Mouse (Mus musculus) forelimb bud, embryonic 11.5 days (tissue): ENCODE data around the gene Rela.

Source experiments
- DNase-seq: peaks from one replicate; pipeline ENCODE4 v3.0.0-alpha.2; 2012; ENCODE audit warnings: low read depth, low spot score

Rela gene

GRCm38 (mm10) chr19:5637069-5638047, at the start of gene Rela:
TSS of gene Rela (plus strand) at chr19:5637483.
- DNase-seq = peak; percentile 74

DNA sequence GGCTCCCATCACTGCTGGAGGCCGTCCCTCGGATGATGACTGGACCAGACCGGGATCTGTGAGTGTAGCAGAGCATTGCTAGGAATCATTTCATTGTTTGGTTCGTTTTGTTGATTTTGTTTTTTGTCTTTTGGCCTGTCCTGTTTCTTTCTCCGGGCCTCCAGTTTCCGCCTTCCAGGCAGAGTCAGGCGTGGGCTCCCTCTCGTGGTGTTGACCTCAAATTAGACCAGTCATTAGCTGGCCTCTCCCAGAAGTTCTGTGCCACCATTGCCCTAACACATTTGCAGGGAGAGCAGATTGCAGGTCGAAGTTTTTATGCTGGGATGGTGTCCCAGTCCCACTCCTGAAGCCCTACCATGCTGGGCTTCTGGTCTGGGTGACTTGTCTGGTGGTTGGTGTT, 48.1 kb upstream of the Rela start:
- DNase-seq = no peak

GRCm38 (mm10) chr19:5591888-5592287, 45.4 kb upstream of the Rela start:
- no peak for DNase-seq

GRCm38 (mm10) chr19:5599224-5599623, 38.1 kb upstream of the Rela start:
- DNase-seq = no peak

GRCm38 (mm10) chr19:5601752-5602541, 35.3 kb upstream of the Rela start, which contains the start of gene Rnaseh2c:
TSS of gene Rnaseh2c (plus strand) at chr19:5601873.
- DNase-seq = peak; percentile 81

- DNase-seq = no peak
Measured at GRCm38 (mm10) chr19:5603664-5604063, 33.6 kb upstream of the Rela start.

DNA sequence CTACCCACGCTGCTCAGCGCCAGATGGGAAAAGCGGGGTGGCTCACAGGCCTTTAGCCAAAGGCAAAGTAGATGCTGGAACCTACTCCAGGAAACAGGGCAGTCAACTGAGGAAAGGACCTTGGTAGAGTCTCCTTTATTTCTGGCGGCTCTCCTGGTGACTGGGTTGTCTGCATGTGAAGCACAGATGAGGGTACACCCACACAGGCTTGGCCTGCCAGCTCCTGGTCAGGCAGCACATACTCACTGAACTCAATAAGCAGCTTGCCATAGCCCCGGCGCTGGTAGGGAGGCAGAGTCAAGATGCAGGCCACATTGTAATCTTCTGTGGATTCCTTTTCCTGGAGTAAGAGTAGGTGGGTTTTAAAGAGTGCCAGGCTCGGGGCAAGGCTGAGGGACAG, 32.2 kb upstream of the Rela start:
- DNase-seq = no peak

GRCm38 (mm10) chr19:5606196-5606595, 31.1 kb upstream of the Rela start:
- no peak for DNase-seq

DNA sequence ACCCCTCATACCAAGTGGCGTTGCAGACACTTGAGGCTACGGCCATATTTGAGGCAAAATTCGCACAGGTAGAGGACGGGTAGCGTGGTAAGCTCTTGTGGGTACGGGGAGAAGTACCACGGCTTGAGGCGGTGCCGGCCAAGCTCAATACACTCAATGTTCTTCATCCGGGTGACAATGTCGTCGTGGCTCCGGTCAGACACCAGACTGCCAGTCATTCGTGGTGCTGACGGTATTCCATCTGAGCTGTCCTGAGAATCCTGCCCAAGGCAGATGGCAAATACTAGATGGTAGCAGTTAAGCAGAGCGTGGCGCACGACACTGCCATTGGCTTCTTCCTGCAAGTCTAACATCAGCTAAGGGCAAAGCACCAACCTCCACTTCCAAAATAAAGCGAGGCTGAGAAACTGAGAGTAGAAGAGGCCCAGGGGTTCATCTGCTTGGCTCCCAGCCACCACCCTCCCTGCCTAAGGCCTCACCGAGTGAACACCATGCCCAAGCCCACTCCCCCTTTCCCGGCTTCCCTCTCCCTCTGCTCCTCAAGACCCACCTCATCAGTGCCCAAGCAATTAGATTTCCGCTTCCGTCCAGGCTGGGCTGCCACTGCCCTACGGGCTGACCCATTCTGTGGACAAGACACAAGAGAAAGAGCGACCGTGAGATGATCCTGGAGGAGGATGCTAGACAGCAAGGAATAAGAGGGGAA, 29.4 kb upstream of the Rela start:
- no peak for DNase-seq

DNA sequence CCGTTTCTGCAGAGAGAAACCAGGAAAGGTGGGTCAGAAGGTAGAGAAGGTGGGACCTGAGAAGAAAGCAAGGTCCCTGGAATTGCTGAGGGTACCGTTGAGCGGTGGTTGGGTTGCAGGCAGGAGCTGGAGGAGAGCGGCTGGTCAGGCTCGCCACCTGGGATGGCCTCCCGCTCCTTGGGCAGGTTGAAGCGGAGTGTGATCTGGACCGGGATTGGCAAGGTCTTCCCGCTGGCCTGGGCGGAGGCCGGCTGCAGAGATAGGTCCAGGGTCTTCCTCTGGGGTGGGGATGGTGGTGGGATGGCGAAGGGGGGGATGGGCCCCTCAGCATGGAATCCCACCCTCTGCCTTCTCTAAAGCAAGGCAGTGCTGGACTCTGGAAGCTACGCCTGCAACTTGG, 28.6 kb upstream of the Rela start:
- no peak for DNase-seq

DNA sequence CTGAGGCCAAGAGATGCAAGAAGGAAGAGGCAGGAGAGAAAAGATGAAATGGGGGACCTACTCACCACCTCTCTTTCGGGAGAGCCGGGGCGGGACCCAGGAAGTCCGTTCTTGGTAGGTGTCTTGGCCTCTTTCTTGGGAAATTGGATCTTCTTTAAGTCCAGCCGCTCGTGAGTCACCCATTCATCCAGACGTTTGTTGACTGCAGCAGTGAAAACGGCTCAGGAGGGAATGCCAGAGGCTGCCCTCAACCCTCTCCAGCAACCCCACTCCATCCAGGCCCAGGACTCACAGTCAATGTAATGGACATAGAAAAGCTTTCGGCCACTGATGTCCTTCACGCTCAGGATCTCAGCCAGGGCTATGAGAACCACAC, 28.1 kb upstream of the Rela start:
- no peak for DNase-seq

GRCm38 (mm10) chr19:5609547-5610404, 27.5 kb upstream of the Rela start, which contains the start of gene Kat5:
TSS of gene Kat5 (minus strand) at chr19:5610237.
- peak; percentile 91 for DNase-seq

GRCm38 (mm10) chr19:5611973-5612372, 25.3 kb upstream of the Rela start:
- no peak for DNase-seq

DNA sequence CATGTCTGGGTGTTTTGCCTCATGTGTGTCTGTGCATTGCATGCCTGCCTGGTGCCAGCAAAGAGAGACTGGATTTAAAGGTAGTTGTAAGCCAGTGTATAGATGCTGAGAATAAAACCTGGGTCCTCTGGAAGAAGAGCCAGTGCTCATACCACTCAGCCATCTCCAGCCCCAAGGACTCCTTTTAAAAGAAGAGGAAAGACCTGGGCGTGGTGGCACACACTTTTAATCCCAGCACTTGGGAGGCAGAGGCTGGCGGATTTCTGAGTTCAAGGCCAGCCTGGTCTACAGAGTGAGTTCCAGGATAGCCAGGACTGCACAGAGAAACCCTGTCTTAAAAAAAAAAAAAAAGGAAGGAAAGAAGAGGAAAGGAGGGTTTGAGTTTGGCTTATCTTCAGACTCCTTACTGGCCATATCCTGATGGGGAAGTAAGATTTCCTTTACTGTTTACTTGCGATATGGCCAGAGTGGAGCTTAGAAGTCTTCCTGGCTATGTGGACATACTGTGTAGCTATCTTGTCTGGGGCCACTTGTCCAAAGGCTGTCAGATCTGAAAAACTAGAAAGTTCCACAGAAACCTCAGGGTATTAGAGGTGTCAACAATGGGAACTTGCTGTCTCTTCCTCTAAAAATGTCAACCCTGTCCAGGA, 24.4 kb upstream of the Rela start:
- DNase-seq = no peak

DNA sequence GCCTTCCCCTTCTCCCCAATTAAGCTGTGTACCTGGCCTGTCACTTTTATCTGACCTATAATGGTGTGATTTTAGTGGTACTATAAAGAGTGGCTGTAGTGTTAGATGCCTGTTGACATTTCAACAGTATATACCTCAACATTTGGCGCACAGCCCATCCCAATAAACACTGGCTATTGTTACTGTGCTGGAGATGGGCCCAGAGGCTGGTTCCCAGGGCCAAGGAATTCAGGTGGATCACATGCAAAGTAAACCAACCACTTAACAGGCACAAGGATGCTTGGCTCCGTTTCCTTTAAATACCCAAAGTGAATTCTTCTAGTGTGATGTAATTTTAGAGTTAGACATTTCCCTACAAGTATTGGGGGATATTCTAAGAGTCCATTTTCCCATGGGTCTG, 22.3 kb upstream of the Rela start:
- no peak for DNase-seq

DNA sequence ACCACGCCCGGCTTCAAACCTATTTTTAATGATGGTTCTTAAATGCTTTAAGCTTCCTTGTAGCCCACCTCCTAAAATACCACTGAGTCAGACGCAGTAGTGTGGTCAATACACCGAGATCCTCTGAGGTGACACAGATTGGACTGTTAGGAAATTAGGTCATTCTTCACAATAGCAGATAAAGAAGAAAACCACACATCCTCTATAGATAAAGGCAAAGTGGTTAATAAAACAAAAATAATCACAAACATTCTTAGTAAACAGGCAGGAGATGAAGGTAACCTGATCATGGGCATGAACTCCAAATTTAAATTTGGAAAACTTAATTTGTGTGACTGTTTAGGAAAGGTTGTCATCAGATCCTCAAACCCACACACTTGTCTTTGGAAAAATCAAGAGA, 17.3 kb upstream of the Rela start:
- no peak for DNase-seq

- no peak for DNase-seq
Measured at GRCm38 (mm10) chr19:5621884-5622283, 15.4 kb upstream of the Rela start.

DNA sequence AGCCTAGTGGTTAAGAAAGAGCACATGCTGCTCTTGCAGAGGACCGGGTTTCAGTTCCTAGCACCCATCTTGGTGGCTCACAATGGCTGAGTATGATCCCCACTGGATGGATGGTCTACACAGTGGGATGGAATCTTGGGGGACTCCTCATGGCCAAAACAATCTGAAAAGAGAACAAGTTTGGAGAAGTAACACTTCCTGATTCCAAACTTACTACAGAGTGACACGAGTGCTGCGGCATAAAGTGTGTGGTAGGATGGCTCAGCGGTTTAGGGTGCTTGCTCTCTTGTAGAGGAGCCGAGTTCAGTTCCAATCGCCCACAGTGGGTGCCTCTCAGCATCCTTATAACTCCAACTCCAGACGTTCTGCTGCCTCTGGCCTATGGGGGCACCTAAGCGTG, 12.0 kb upstream of the Rela start:
- DNase-seq = no peak

- DNase-seq = no peak
Measured at GRCm38 (mm10) chr19:5629907-5630306, 7.4 kb upstream of the Rela start.

DNA sequence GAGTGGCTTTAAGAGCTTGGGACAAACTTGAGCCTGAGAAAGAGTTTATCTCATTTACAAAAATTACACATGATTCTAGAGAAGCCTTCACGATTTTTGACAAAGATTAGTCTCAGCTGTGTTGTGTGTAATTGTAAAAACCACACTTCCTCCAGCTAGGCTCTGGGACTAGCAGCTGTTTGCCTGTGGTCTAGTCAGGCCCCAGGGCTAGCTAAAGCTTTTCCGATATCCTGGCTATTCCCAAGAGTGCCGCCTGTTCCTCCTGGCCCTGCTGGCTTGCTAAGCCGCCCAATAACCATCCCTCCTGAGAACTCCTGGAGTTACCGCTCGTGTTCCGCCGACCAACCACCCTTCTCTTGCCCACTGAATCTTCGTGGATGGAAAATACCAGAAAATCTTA, 5.2 kb upstream of the Rela start:
- no peak for DNase-seq
